Mouse (Mus musculus): ENCODE measurements around the gene Nipsnap1.

DNA sequence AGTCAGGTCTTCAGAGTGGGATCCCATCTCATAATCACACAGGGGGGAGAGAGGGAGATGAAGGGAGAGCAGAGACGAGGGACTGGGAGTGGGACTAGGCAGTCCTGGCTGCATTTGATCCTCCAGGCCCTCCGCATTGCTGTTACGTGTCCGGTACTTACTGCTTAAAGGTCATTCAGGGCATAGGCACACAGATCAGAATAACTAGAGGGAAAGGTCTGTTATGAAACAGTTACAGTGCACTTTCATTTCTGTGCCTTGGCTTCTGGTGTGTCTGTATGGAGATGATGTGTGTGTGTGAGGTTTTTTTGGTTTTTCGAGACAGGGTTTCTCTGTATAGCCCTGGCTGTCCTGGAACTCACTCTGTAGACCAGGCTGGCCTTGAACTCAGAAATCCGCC lies 32.5 kb downstream of the Nipsnap1 start:
- TF ChIP-seq CTCF (IDR thresholded peaks at IDR 0.05; ENCODE audit: borderline replicate concordance, control insufficient read depth, extremely low read depth, insufficient read depth, low read length, poor library complexity) (no peak), POLR2A (IDR thresholded peaks at IDR 0.05; ENCODE audit: control insufficient read depth, extremely low read depth, insufficient read depth, low read length, poor library complexity) (no peak)

Measured in thymus, adult 2 months (tissue).